Mouse (Mus musculus) small intestine, adult 2 months (tissue): Measurements from ENCODE around the gene Rrp8.

Source experiments
- CTCF ChIP-seq: fragments of 200-500 bp; IDR thresholded peaks from 2 replicates; pipeline ENCODE4 v1.5.1; 2012; ENCODE audit warnings: low read depth, mild to moderate bottlenecking, control low read depth, inconsistent platforms, low read length, moderate library complexity, mixed read lengths; ENCODE audit not compliant: insufficient replicate concordance, insufficient read length; ENCODE audit errors: extremely low read depth
- POLR2A ChIP-seq: fragments of 200-500 bp; IDR thresholded peaks from 2 replicates; pipeline ENCODE4 v1.6.1; 2012; ENCODE audit warnings: low read depth, mild to moderate bottlenecking, control low read depth, inconsistent platforms, low read length, moderate library complexity

GRCm38 (mm10) chr7:105733836-105734235 is 3.3 kb downstream of the Rrp8 start:
- TF ChIP-seq CTCF (no peak), POLR2A (no peak)
